Mouse (Mus musculus) stomach, postnatal 0 days (tissue): ENCODE data around the gene Pip4k2a.

Experiments used
- CTCF ChIP-seq: IDR thresholded peaks from 2 replicates; pipeline ENCODE4 v1.5.1; 2016; ENCODE audit warnings: antibody characterized with exemption, low read depth, mild to moderate bottlenecking, moderate library complexity
- EP300 ChIP-seq: optimal IDR thresholded peaks from 2 replicates; pipeline ENCODE3; 2016; ENCODE audit warnings: antibody characterized with exemption

- TF ChIP-seq CTCF (no peak), EP300 (no peak)
Observed at GRCm38 (mm10) chr2:18890227-18891001, 107.5 kb downstream of the Pip4k2a start.
